Mouse (Mus musculus): Measurements from ENCODE around the gene Trp73. TPM values are rescaled to one million over a fixed set of nuclear protein-coding genes. Genes with fewer than 3 reads are reported as not detected.

The Trp73 gene
- total RNA-seq (2021) = under 1 TPM in 1 of 2 experiments, not detected in 1; 0.10 TPM
- long read RNA-seq, experiment 1 = 0 reads
- long read RNA-seq, experiment 2 = 0 reads

DNA sequence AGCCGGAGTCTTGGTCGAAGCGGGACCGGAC is at the start of gene Trp73:
Trp73 (minus strand) TSS at position 27 of the 31 bp plus-strand sequence.
- intact Hi-C loops (cut with DNase I; ENCODE audit: low total_unique reads) = no loop called here
- no peak for DNase-seq

GRCm38 (mm10) chr4:154188948-154189347 is 48.9 kb upstream of the Trp73 start:
- DNase-seq = no peak
- intact Hi-C loops (cut with DNase I; ENCODE audit: low total_unique reads) = no loop called here

GRCm38 (mm10) chr4:154186002-154186537 is 46.1 kb upstream of the Trp73 start:
- DNase-seq = no peak
- intact Hi-C loops (cut with DNase I; ENCODE audit: low total_unique reads) = no loop called here

GRCm38 (mm10) chr4:154185001-154185400 is 45.0 kb upstream of the Trp73 start:
- intact Hi-C loops (cut with DNase I; ENCODE audit: low total_unique reads) = no loop called here

GRCm38 (mm10) chr4:154183566-154183965 is 43.6 kb upstream of the Trp73 start:
- intact Hi-C loops (cut with DNase I; ENCODE audit: low total_unique reads) = no loop called here
- DNase-seq = no peak

More at GRCm38 (mm10) chr4:154185001-154185400, 45.0 kb upstream of the Trp73 start:
- no peak for DNase-seq

GRCm38 (mm10) chr4:154181001-154181400 is 41.0 kb upstream of the Trp73 start:
- intact Hi-C loops (cut with DNase I; ENCODE audit: low total_unique reads) = no loop called here

DNA sequence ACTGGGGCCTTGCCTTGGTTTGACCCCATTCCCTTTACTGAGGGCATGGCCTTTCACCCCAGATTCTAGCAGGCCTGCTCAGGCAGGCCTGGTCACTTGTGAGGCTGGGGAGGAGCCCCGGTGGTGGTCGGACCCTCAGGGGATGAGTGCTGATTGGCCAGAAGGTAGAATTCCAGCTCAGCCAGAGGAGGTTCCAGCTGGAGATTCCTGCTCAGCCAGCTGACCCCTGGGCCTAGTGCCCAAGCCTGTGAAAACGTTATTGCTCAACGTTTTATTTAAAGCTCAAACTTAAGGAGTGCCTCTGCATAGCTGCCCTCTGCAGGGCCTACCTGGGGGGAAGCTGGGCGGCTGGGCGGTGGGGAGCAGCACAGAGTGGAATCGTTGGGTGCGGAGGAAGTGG is 37.2 kb upstream of the Trp73 start:
- DNase-seq = peak; percentile 36
- intact Hi-C loops (cut with DNase I; ENCODE audit: low total_unique reads) = no loop called here

More at GRCm38 (mm10) chr4:154181001-154181400, 41.0 kb upstream of the Trp73 start:
- no peak for DNase-seq

- no peak for DNase-seq
- intact Hi-C loops (cut with DNase I; ENCODE audit: low total_unique reads) = loop anchor here (5.0 kb wide), 1 partner anchor 100 kb away; no protein-coding TSS in a partner anchor
These were observed 32.1 kb upstream of the Trp73 start for GRCm38 (mm10) chr4:154171931-154172604.

GRCm38 (mm10) chr4:154171151-154171930 is 31.3 kb upstream of the Trp73 start:
- no peak for DNase-seq
- intact Hi-C loops (cut with DNase I; ENCODE audit: low total_unique reads) = loop anchor here (5.0 kb wide), 1 partner anchor 101 kb away; no protein-coding TSS in a partner anchor

GRCm38 (mm10) chr4:154170506-154171150 is 30.6 kb upstream of the Trp73 start, which contains the start of gene Megf6:
Gene Megf6 (plus strand): TSS chr4:154170730.
- DNase-seq = no peak
- intact Hi-C loops (cut with DNase I; ENCODE audit: low total_unique reads) = loop anchor here (5.0 kb wide), 1 partner anchor 102 kb away; no protein-coding TSS in a partner anchor

GRCm38 (mm10) chr4:154170021-154170420 is 30.0 kb upstream of the Trp73 start:
- intact Hi-C loops (cut with DNase I; ENCODE audit: low total_unique reads) = loop anchor here (5.0 kb wide), 1 partner anchor 102 kb away; no protein-coding TSS in a partner anchor
- no peak for DNase-seq

DNA sequence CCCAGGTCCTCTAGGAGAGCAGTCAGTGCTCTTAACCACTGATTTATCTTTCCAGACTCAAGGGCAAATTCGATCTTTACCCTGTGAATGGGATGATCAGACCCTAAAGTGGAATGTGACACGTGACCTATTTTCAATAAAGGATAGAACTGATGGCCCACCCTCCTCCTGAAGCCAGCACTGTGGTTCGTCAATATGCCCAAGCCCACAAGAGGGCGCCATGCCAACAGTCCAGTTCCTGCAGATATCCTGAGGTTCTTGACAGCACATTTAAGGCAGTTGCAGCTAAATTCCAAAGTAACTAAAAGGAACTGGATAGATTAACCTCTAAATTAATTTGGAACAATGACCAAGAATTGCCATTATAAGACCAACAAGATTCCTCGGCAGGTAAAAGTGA is 27.0 kb upstream of the Trp73 start:
- peak; percentile 73 for DNase-seq
- intact Hi-C loops (cut with DNase I; ENCODE audit: low total_unique reads) = no loop called here

DNA sequence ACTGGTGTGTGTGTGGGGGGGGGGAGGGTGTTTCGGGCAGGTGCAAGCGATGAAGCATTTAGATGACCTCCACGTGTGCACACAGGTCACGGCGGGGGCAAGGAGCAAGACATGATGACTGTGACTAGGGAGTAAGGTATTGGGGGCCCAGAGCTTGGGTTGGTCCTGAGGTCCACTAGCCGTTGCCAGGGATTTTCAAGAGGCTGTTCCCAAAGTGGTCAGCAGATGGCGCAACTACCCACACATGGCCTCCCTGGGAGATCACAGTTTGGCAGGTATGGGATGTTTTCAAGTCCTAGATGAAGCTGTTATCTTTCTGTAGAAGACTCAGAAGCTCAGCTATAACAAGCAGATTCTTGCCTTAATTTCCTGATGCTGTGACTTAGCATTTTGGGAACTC is 23.3 kb upstream of the Trp73 start:
- peak; percentile 70 for DNase-seq
- intact Hi-C loops (cut with DNase I; ENCODE audit: low total_unique reads) = no loop called here

DNA sequence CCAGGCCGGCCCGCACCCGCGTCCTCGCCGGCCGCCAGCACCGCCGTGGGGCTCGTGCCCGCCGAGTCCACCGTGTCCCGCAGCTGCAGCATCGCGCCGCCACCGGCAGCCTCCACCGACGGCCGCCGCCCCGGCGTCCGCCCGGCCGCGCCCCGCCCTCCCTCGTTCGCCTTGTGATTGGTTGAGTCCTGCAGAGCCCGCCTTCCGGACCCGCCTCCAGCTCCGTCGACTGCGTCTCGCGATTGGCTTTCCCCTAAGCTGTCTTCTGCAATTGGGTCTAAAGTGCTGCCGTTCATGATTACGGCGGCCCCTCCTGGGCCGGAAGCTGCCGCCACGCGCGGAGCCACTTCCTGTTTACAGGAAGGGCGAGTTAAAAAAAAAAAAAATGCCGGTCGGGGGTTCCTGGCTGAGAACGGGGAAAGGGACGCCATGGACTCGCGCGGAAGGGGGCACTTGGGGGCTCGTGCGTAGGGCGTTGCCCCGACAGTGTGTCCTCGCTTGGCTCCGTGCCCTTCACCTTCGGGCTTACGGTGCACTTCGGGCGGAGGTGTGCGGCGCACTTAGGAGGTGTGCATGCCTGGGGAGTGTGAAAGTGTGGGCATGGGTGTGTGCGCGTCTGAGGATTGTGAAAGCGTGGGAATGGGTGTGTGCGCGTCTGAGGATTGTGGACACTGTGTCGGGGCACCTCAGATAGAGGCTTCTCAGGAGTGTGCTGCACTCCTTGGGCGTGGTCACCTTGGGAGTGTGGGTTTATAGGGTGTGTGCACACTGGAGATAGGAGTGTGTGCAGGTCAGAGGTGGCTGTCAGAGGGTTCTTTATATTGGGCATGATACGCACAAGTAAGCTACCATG is 20.8 kb upstream of the Trp73 start, which contains the start of gene Tprgl:
Tprgl (minus strand) TSS at position 129 of the 853 bp plus-strand sequence.
- intact Hi-C loops (cut with DNase I; ENCODE audit: low total_unique reads) = no loop called here
- peak; percentile 97 for DNase-seq

DNA sequence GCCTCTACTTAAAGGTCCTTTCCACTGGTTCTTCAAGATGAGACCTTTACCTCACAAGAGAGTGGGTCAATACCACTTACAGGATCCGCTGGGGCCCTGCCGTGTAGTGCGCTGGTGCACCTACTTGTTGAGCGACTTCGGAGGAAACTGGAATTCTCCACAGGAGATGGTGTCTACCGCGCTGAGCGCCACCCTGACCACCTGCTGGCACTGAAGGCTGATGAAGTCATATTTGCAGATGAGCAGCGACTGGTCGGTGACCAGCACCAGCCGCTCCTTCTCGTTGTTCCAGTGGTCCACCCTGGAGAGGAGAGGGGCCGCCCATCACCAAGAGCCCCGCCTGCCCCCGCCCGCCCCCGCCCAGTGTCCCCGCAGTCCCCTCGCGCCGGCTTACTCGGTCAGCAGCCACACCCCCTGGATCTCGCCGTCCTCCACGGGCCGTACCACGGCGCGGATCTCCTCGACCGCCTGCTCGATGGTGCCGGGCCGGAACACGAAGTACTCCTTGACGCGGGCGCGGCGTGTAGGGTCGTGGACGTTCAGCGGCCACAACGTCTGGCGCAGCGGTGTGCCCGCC is 20.0 kb upstream of the Trp73 start:
- DNase-seq = peak; percentile 50
- intact Hi-C loops (cut with DNase I; ENCODE audit: low total_unique reads) = no loop called here

DNA sequence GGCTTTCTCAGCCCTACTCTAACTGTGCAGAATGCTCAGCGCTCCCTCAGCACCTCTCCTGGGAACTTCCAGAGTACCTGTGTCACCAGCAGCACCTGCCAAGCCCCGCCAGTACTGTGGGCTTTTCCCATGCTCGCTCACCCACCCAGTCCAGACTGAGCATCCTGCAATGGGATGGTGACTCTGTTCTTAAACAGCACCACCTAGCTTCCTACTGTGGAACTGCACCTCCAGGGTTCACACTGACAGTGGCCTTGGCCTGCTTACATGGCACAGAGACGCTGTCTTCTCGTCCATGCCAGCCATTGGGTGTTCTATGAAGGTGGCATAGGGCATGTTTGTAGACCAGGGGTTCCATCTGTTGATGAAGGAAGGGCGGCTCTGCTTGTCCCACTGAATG is 19.0 kb upstream of the Trp73 start:
- DNase-seq = peak; percentile 80
- intact Hi-C loops (cut with DNase I; ENCODE audit: low total_unique reads) = no loop called here

GRCm38 (mm10) chr4:154157970-154158662 is 18.1 kb upstream of the Trp73 start:
- intact Hi-C loops (cut with DNase I; ENCODE audit: low total_unique reads) = no loop called here
- no peak for DNase-seq

DNA sequence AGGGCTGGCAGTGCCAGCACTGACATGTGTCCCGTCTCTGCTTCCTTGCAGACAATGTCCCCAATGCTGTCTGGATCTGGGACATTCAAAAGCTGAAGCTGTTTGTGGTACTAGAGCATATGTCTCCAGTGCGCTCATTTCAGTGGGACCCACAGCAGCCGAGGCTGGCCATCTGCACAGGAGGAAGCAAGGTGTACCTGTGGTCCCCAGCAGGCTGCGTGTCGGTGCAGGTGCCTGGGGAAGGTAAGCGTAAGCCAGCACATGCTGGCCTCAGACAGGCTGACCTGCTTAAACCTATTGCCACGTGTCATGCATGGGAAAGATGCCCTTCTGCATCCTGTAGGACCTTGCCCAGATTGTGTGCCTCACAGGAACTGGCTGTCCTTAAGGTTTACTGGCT is 16.0 kb upstream of the Trp73 start:
- intact Hi-C loops (cut with DNase I; ENCODE audit: low total_unique reads) = no loop called here

More for the DNA sequence above, 16.0 kb upstream of the Trp73 start:
- DNase-seq = no peak
